ENCODE assay signal across 7 mouse cellular contexts in genomic region chr3:89308089-89308488, GRCm38 (mm10). TPM values are rescaled to one million over a fixed set of nuclear protein-coding genes. Genes with fewer than 3 reads are reported as not detected.
A peak's percentile ranks its signal among the peaks of the same experiment; 100 is the strongest.
DNase-seq lines count a peak whose midpoint lies in the region; ATAC-seq and TF ChIP-seq lines count a peak whose summit lies in the region.

No protein-coding gene starts in this region.

- peak; percentile 53; the same call in 1 of the 2 replicates for ATAC-seq in heart, embryonic 11.5 days (replicated peaks; ENCODE audit: insufficient number of reproducible peaks, low FRiP score, low TSS enrichment)
- ATAC-seq in kidney, embryonic 14.5 days (ENCODE audit: low FRiP score, low TSS enrichment): peak; percentile 87
- peak; percentile 82 for ATAC-seq in lung, postnatal 0 days

- no peaks in the 10 kb centered on the region for H3K36me3 ChIP-seq in ES-Bruce4 (ENCODE audit: control insufficient read depth, insufficient read depth, low read length, poor library complexity, severe bottlenecking)
- H3K36me3 ChIP-seq in heart, embryonic 11.5 days (ENCODE audit: control insufficient read depth, insufficient read depth, low read length): no peaks in the 10 kb centered on the region
- H3K36me3 ChIP-seq in kidney, embryonic 14.5 days (ENCODE audit: control insufficient read depth, insufficient read depth, low read length): no peaks in the 10 kb centered on the region
- H3K36me3 ChIP-seq in lung, postnatal 0 days (ENCODE audit: insufficient read depth, low read length): no peaks in the 10 kb centered on the region

- no peak overlapping the region for H3K27ac ChIP-seq in ES-Bruce4 (ENCODE audit: insufficient read depth, low read length)
- H3K27ac ChIP-seq in heart, embryonic 11.5 days (ENCODE audit: low read depth, low read length): no peak overlapping the region
- H3K27ac ChIP-seq in kidney, embryonic 14.5 days (ENCODE audit: low read depth, low read length): no peak overlapping the region
- no peak overlapping the region for H3K27ac ChIP-seq in lung, postnatal 0 days (ENCODE audit: low read length)

- no peak for TF ChIP-seq EP300 in ES-Bruce4 (IDR thresholded peaks at IDR 0.05; ENCODE audit: insufficient read depth, low read depth, low read length)
- no peak for TF ChIP-seq EP300 in lung, postnatal 0 days (IDR thresholded peaks at IDR 0.05)

- no peak for TF ChIP-seq POLR2A in ES-Bruce4 (IDR thresholded peaks at IDR 0.05; ENCODE audit: insufficient read depth, low read length)

- no peaks in the 10 kb centered on the region for H3K9me3 ChIP-seq in ES-Bruce4 (replicated peaks; ENCODE audit: control insufficient read depth, insufficient read depth, low read length, poor library complexity, severe bottlenecking)
- H3K9me3 ChIP-seq in heart, embryonic 11.5 days (replicated peaks; ENCODE audit: control insufficient read depth, low read length): no peaks in the 10 kb centered on the region
- no peaks in the 10 kb centered on the region for H3K9me3 ChIP-seq in kidney, embryonic 14.5 days (ENCODE audit: control insufficient read depth, low read length)
- H3K9me3 ChIP-seq in lung, postnatal 0 days (ENCODE audit: low read length): no peaks in the 10 kb centered on the region

- peak; percentile 84 for TF ChIP-seq CTCF in ES-Bruce4 (IDR thresholded peaks at IDR 0.05; ENCODE audit: low read depth, low read length)
- peak; percentile 95 for TF ChIP-seq CTCF in lung, postnatal 0 days (IDR thresholded peaks at IDR 0.05)

- H3K9ac ChIP-seq in ES-Bruce4 (ENCODE audit: low read depth, poor library complexity, severe bottlenecking): no peak overlapping the region
- no peak overlapping the region for H3K9ac ChIP-seq in heart, embryonic 11.5 days (ENCODE audit: low read depth, low read length)
- H3K9ac ChIP-seq in kidney, embryonic 14.5 days (ENCODE audit: low read depth, low read length): no peak overlapping the region
- H3K9ac ChIP-seq in lung, postnatal 0 days (replicated peaks; ENCODE audit: low read depth): no peak overlapping the region

- no peaks in the 10 kb centered on the region for H3K4me1 ChIP-seq in ES-Bruce4 (ENCODE audit: control insufficient read depth, insufficient read depth, low read length)
- no peaks in the 10 kb centered on the region for H3K4me1 ChIP-seq in heart, embryonic 11.5 days (ENCODE audit: control insufficient read depth, insufficient read depth, low read length)
- H3K4me1 ChIP-seq in kidney, embryonic 14.5 days (ENCODE audit: control insufficient read depth, insufficient read depth, low read length): peaks cover 8% of the 10 kb centered on the region; the same call in 1 of the 2 replicates
- H3K4me1 ChIP-seq in lung, postnatal 0 days (ENCODE audit: insufficient read depth, low read depth, low read length): peaks cover 2% of the 10 kb centered on the region; the same call in 1 of the 2 replicates

- H3K4me2 ChIP-seq in heart, embryonic 11.5 days: no peak overlapping the region
- no peak overlapping the region for H3K4me2 ChIP-seq in kidney, embryonic 14.5 days (replicated peaks; ENCODE audit: low read depth, low read length)
- no peak overlapping the region for H3K4me2 ChIP-seq in lung, postnatal 0 days (replicated peaks; ENCODE audit: low read depth, low read length)

- H3K27me3 ChIP-seq in ES-Bruce4 (ENCODE audit: control insufficient read depth, insufficient read depth, low read length, poor library complexity, severe bottlenecking): no peaks in the 10 kb centered on the region
- H3K27me3 ChIP-seq in heart, embryonic 11.5 days (ENCODE audit: control insufficient read depth, insufficient read depth, low read length): no peaks in the 10 kb centered on the region
- H3K27me3 ChIP-seq in kidney, embryonic 14.5 days (ENCODE audit: control insufficient read depth, insufficient read depth, low read length): no peaks in the 10 kb centered on the region
- no peaks in the 10 kb centered on the region for H3K27me3 ChIP-seq in lung, postnatal 0 days (replicated peaks; ENCODE audit: insufficient read depth, low read length)

- no peak overlapping the region for H3K4me3 ChIP-seq in ES-Bruce4 (ENCODE audit: low read depth, low read length)
- no peak overlapping the region for H3K4me3 ChIP-seq in heart, embryonic 11.5 days (ENCODE audit: low read depth, low read length)
- H3K4me3 ChIP-seq in kidney, embryonic 14.5 days (ENCODE audit: low read length): no peak overlapping the region
- H3K4me3 ChIP-seq in lung, postnatal 0 days (ENCODE audit: low read depth, low read length): no peak overlapping the region

- 7% methylated on average over 9 of the region's 9 CpGs for WGBS in heart, embryonic 11.5 days (ENCODE audit: insufficient replicate concordance)
- 2% methylated on average over 9 of the region's 9 CpGs for WGBS in kidney, embryonic 14.5 days
- 0% methylated on average over 9 of the region's 9 CpGs for WGBS in lung, postnatal 0 days

- DNase-seq in adrenal gland, adult 18-20 months (ENCODE audit: low spot score in 2 of 2): peak; percentile 61 to 63
- peak; percentile 64 for DNase-seq in embryo, embryonic 11.5 days (ENCODE audit: low read depth, low spot score)
- peak; percentile 86 for DNase-seq in lung, postnatal 0 days (ENCODE audit: low spot score)
- peak; percentile 63 for DNase-seq in ovary, postnatal 14 days (ENCODE audit: low spot score)

RNA-seq across cellular contexts. Expression of gene Efna3, which starts 14.7 kb away (rescaled TPM):
- 17.2 and 18.9 TPM in 2 replicates for polyA plus RNA-seq in ES-Bruce4 (2011; ENCODE audit: insufficient read depth, insufficient read length, low read depth, missing spikeins)
- under 1 TPM in 1 of 2 experiments, not detected in 1; 0.42 TPM for total RNA-seq in adrenal gland, adult 18-20 months (2021)
- polyA plus RNA-seq in heart, embryonic 11.5 days (2014; fragmentation: Nextera tagmentation; extraction: Ambion mirVana): 1.9 TPM in 2 replicates
- polyA plus RNA-seq in kidney, embryonic 14.5 days (2014; fragmentation: Nextera tagmentation; extraction: Ambion mirVana): 9.7 and 10.1 TPM in 2 replicates
- polyA plus RNA-seq in lung, postnatal 0 days (2015; fragmentation: Nextera tagmentation; extraction: Ambion mirVana): 4.4 and 6.7 TPM in 2 replicates

RNA-seq across cellular contexts. Expression of gene Efna1, which starts 27.1 kb away (rescaled TPM):
- polyA plus RNA-seq in ES-Bruce4 (2011; ENCODE audit: insufficient read depth, insufficient read length, low read depth, missing spikeins): 8.3 and 11.0 TPM in 2 replicates
- 10 to 100 TPM; 12.2 to 12.6 TPM for total RNA-seq in adrenal gland, adult 18-20 months (2021)
- polyA plus RNA-seq in heart, embryonic 11.5 days (2014; fragmentation: Nextera tagmentation; extraction: Ambion mirVana): 29.9 and 33.0 TPM in 2 replicates
- 45.4 and 58.8 TPM in 2 replicates for polyA plus RNA-seq in kidney, embryonic 14.5 days (2014; fragmentation: Nextera tagmentation; extraction: Ambion mirVana)
- polyA plus RNA-seq in lung, postnatal 0 days (2015; fragmentation: Nextera tagmentation; extraction: Ambion mirVana): 174 and 188 TPM in 2 replicates

RNA-seq across cellular contexts. Expression of gene Efna4, which starts 29.7 kb away (rescaled TPM):
- 14.6 and 16.7 TPM in 2 replicates for polyA plus RNA-seq in ES-Bruce4 (2011; ENCODE audit: insufficient read depth, insufficient read length, low read depth, missing spikeins)
- 1 to 10 TPM in 1 of 2 experiments, under 1 TPM in 1; 0.43 to 1.1 TPM for total RNA-seq in adrenal gland, adult 18-20 months (2021)
- 9.3 and 10.2 TPM in 2 replicates for polyA plus RNA-seq in heart, embryonic 11.5 days (2014; fragmentation: Nextera tagmentation; extraction: Ambion mirVana)
- 30.1 and 36.6 TPM in 2 replicates for polyA plus RNA-seq in kidney, embryonic 14.5 days (2014; fragmentation: Nextera tagmentation; extraction: Ambion mirVana)
- polyA plus RNA-seq in lung, postnatal 0 days (2015; fragmentation: Nextera tagmentation; extraction: Ambion mirVana): 9.7 and 10.3 TPM in 2 replicates

RNA-seq across cellular contexts. Expression of gene Slc50a1, which starts 37.7 kb away (rescaled TPM):
- polyA plus RNA-seq in ES-Bruce4 (2011; ENCODE audit: insufficient read depth, insufficient read length, low read depth, missing spikeins): 34.5 and 35.7 TPM in 2 replicates
- total RNA-seq in adrenal gland, adult 18-20 months (2021): 10 to 100 TPM; 40.9 to 52.4 TPM
- polyA plus RNA-seq in heart, embryonic 11.5 days (2014; fragmentation: Nextera tagmentation; extraction: Ambion mirVana): 37.5 and 40.9 TPM in 2 replicates
- 55.1 and 64.1 TPM in 2 replicates for polyA plus RNA-seq in kidney, embryonic 14.5 days (2014; fragmentation: Nextera tagmentation; extraction: Ambion mirVana)
- 95.7 and 96.4 TPM in 2 replicates for polyA plus RNA-seq in lung, postnatal 0 days (2015; fragmentation: Nextera tagmentation; extraction: Ambion mirVana)

RNA-seq across cellular contexts. Expression of gene Adam15, which starts 41.7 kb away (rescaled TPM):
- 25.2 TPM in 2 replicates for polyA plus RNA-seq in ES-Bruce4 (2011; ENCODE audit: insufficient read depth, insufficient read length, low read depth, missing spikeins)
- total RNA-seq in adrenal gland, adult 18-20 months (2021): 10 to 100 TPM; 56.3 to 87.6 TPM
- polyA plus RNA-seq in heart, embryonic 11.5 days (2014; fragmentation: Nextera tagmentation; extraction: Ambion mirVana): 23.3 and 25.9 TPM in 2 replicates
- polyA plus RNA-seq in kidney, embryonic 14.5 days (2014; fragmentation: Nextera tagmentation; extraction: Ambion mirVana): 35.9 and 47.1 TPM in 2 replicates
- polyA plus RNA-seq in lung, postnatal 0 days (2015; fragmentation: Nextera tagmentation; extraction: Ambion mirVana): 133 and 177 TPM in 2 replicates
